Mouse (Mus musculus) MEL (cell line): Measurements from ENCODE around the gene Gm20458. TPM values are rescaled to one million over a fixed set of nuclear protein-coding genes. Genes with fewer than 3 reads are reported as not detected.

Experiments used
- DNase-seq: peaks from one replicate; pipeline ENCODE4 v3.0.0; 2011; ENCODE audit warnings: low read depth, low spot score
- H3K27ac ChIP-seq: 2 replicates; pipeline ENCODE4 v1.5.1; 2012; ENCODE audit warnings: low read depth, mild to moderate bottlenecking, control low read depth, low read length, moderate library complexity; ENCODE audit not compliant: control insufficient read depth
- H3K27me3 ChIP-seq, 2 experiments: fragments of 150-350 bp in 1 of 2; sonication (generic) in 1 of 2; 2 replicates each; pipeline ENCODE4 v1.6.1; 2012; ENCODE audit warnings: low read length in 2 of 2, mild to moderate bottlenecking in 2 of 2, improper control_type of control experiment in 1 of 2, moderate library complexity in 1 of 2; ENCODE audit not compliant: insufficient read depth in 2 of 2, control insufficient read depth in 1 of 2
- H3K36me3 ChIP-seq, 2 experiments: 2 replicates each; pipeline ENCODE4 v1.6.1; 2012 to 2014; ENCODE audit warnings: low read length in 2 of 2, improper control_type of control experiment in 1 of 2, inconsistent platforms in 1 of 2, mild to moderate bottlenecking in 1 of 2; ENCODE audit not compliant: insufficient read depth in 2 of 2, control insufficient read depth in 1 of 2
- H3K4me1 ChIP-seq, 2 experiments: fragments of 150-350 bp in 1 of 2; sonication (generic) in 1 of 2; 2 replicates each; pipeline ENCODE4 v1.6.1; 2012; ENCODE audit warnings: low read length in 2 of 2, improper control_type of control experiment in 1 of 2, mild to moderate bottlenecking in 1 of 2; ENCODE audit not compliant: insufficient read depth in 2 of 2, control insufficient read depth in 1 of 2
- H3K4me3 ChIP-seq, 2 experiments: fragments of 150-350 bp in 1 of 2; sonication (generic) in 1 of 2; 2 replicates each; pipeline ENCODE4 v1.5.1; 2012; ENCODE audit warnings: low read depth in 2 of 2, low read length in 2 of 2, mild to moderate bottlenecking in 2 of 2, moderate library complexity in 2 of 2, control low read depth in 1 of 2, improper control_type of control experiment in 1 of 2; ENCODE audit not compliant: control insufficient read depth in 1 of 2, insufficient read depth in 1 of 2
- H3K79me2 ChIP-seq: 2 replicates; pipeline ENCODE4 v1.6.1; 2012; ENCODE audit warnings: mild to moderate bottlenecking, low read length, moderate library complexity; ENCODE audit not compliant: control insufficient read depth, poor library complexity, insufficient read depth
- H3K9ac ChIP-seq: 2 replicates; pipeline ENCODE4 v1.6.1; 2012; ENCODE audit warnings: low read depth, mild to moderate bottlenecking, control low read depth, low read length, moderate library complexity; ENCODE audit not compliant: control insufficient read depth, poor library complexity, severe bottlenecking
- H3K9me3 ChIP-seq: fragments of 150-350 bp; sonication (generic); replicated peaks from 2 replicates; pipeline ENCODE4 v1.6.1; 2012; ENCODE audit warnings: mild to moderate bottlenecking, low read length, improper control_type of control experiment, moderate library complexity; ENCODE audit not compliant: insufficient read depth
- CHD1 ChIP-seq: IDR thresholded peaks from 2 replicates; pipeline ENCODE4 v1.6.1; 2012; ENCODE audit warnings: low read depth, mild to moderate bottlenecking, inconsistent platforms, low read length, improper control_type of control experiment
- CTCF ChIP-seq, 3 experiments: IDR thresholded peaks in 2 of 3; conservative IDR thresholded peaks in 1 of 3; 2 replicates each; pipeline ENCODE4 v1.5.1; 2011 to 2012; ENCODE audit warnings: low read length in 3 of 3, low read depth in 2 of 3, mild to moderate bottlenecking in 2 of 3, improper control_type of control experiment in 1 of 3, inconsistent platforms in 1 of 3, mixed read lengths in 1 of 3, moderate library complexity in 1 of 3; ENCODE audit not compliant: control insufficient read depth in 1 of 3, insufficient read depth in 1 of 3, poor library complexity in 1 of 3, severe bottlenecking in 1 of 3
- GATA1 ChIP-seq: IDR thresholded peaks from 2 replicates; pipeline ENCODE4 v1.6.1; 2011; ENCODE audit warnings: low read depth, low read length, improper control_type of control experiment
- HCFC1 ChIP-seq: IDR thresholded peaks from 2 replicates; pipeline ENCODE4 v1.6.1; 2012; ENCODE audit warnings: low read depth, mild to moderate bottlenecking, inconsistent platforms, low read length, improper control_type of control experiment, moderate library complexity
- JUND ChIP-seq: IDR thresholded peaks from 2 replicates; pipeline ENCODE4 v1.6.1; 2011; ENCODE audit warnings: low read depth, mild to moderate bottlenecking, improper control_type of control experiment, low read length
- MAZ ChIP-seq: IDR thresholded peaks from 2 replicates; pipeline ENCODE4 v1.6.1; 2012; ENCODE audit warnings: low read depth, mild to moderate bottlenecking, inconsistent platforms, low read length, improper control_type of control experiment
- MXI1 ChIP-seq: IDR thresholded peaks from 2 replicates; pipeline ENCODE4 v1.6.1; 2011; ENCODE audit warnings: mild to moderate bottlenecking, low read depth, low read length, improper control_type of control experiment
- MYB ChIP-seq: IDR thresholded peaks from 2 replicates; pipeline ENCODE4 v1.6.1; 2011; ENCODE audit warnings: mild to moderate bottlenecking, low read depth, low read length, improper control_type of control experiment
- MYC ChIP-seq: IDR thresholded peaks from 2 replicates; pipeline ENCODE4 v1.6.1; 2011; ENCODE audit warnings: low read depth, mild to moderate bottlenecking, low read length, improper control_type of control experiment, moderate library complexity
- NELFE ChIP-seq: IDR thresholded peaks from 2 replicates; pipeline ENCODE4 v1.6.1; 2011; ENCODE audit warnings: low read depth, low read length, improper control_type of control experiment
- RCOR1 ChIP-seq: IDR thresholded peaks from 2 replicates; pipeline ENCODE4 v1.6.1; 2012; ENCODE audit warnings: low read depth, mild to moderate bottlenecking, inconsistent platforms, low read length, improper control_type of control experiment
- TAL1 ChIP-seq: IDR thresholded peaks from 2 replicates; pipeline ENCODE4 v1.6.1; 2012; ENCODE audit warnings: mild to moderate bottlenecking, inconsistent platforms, low read length, moderate library complexity, mixed read lengths
- TCF12 ChIP-seq: IDR thresholded peaks from 2 replicates; pipeline ENCODE4 v1.6.1; 2014; ENCODE audit warnings: low read depth, mild to moderate bottlenecking, inconsistent platforms, low read length, improper control_type of control experiment, moderate library complexity
- UBTF ChIP-seq: IDR thresholded peaks from 2 replicates; pipeline ENCODE4 v1.6.1; 2012; ENCODE audit warnings: low read depth, mild to moderate bottlenecking, inconsistent platforms, low read length, improper control_type of control experiment, moderate library complexity, borderline replicate concordance; ENCODE audit not compliant: insufficient read depth
- ZKSCAN1 ChIP-seq: IDR thresholded peaks from 2 replicates; pipeline ENCODE4 v1.6.1; 2012; ENCODE audit warnings: low read depth, mild to moderate bottlenecking, inconsistent platforms, low read length, improper control_type of control experiment, moderate library complexity
- ZMIZ1 ChIP-seq: IDR thresholded peaks from 2 replicates; pipeline ENCODE4 v1.6.1; 2012; ENCODE audit warnings: low read depth, mild to moderate bottlenecking, inconsistent platforms, low read length, improper control_type of control experiment, moderate library complexity
- polyA plus RNA-seq, 2 experiments: library from polyadenylated mRNA; stranded (reverse) in 1 of 2; unstranded in 1 of 2; fragments of >175 nt in 1 of 2; fragments of >200 nt in 1 of 2; gene quantifications; 2 replicates each; pipeline versions ENCODE4 v1.2.1 to v1.2.4; 2012; ENCODE audit warnings: low replicate concordance in 2 of 2, low read depth in 1 of 2; ENCODE audit not compliant: insufficient read length in 2 of 2, insufficient read depth in 1 of 2, missing spikeins in 1 of 2
- total RNA-seq: library from RNA; depleted of rRNA; stranded (reverse); fragments of 300-350 nt; gene quantifications from 2 replicates; pipeline ENCODE4 v1.2.3, GENCODE M21; 2012

Gm20458 gene
- total and polyA plus RNA-seq, 3 experiments, result 1.0 to 19.2 TPM; not detected in 1

GRCm38 (mm10) chr2:164504919-164505318 is 44.2 kb downstream of the Gm20458 start:
- H3K27me3 ChIP-seq, result no peaks in the 10 kb centered on the region
- TF ChIP-seq TAL1 (no peak), CTCF (IDR thresholded peaks at IDR 0.05 in 2 of 3, conservative IDR thresholded peaks at IDR 0.05 in 1 of 3; ENCODE audit: control insufficient read depth in 1 of 3, insufficient read depth in 1 of 3, low read depth in 2 of 3, low read length in 3 of 3, poor library complexity in 1 of 3, severe bottlenecking in 1 of 3) (peak in 2 of 3 experiments; percentile 20 to 31; a peak in 3 of 6 replicates), ZKSCAN1 (no peak), HCFC1 (no peak), NELFE (no peak), MAZ (no peak), UBTF (no peak), CHD1 (no peak)
- no peaks in the 10 kb centered on the region for H3K4me1 ChIP-seq
- H3K9ac ChIP-seq, result no peak overlapping the region
- no peak overlapping the region for H3K27ac ChIP-seq
- H3K9me3 ChIP-seq, result no peaks in the 10 kb centered on the region
- DNase-seq, result no peak
- peaks cover 0 to 16% of the 10 kb centered on the region in 2 experiments; a peak in 2 of 4 replicates for H3K36me3 ChIP-seq
- H3K4me3 ChIP-seq, result no peak overlapping the region
- no peaks in the 10 kb centered on the region for H3K79me2 ChIP-seq

DNA sequence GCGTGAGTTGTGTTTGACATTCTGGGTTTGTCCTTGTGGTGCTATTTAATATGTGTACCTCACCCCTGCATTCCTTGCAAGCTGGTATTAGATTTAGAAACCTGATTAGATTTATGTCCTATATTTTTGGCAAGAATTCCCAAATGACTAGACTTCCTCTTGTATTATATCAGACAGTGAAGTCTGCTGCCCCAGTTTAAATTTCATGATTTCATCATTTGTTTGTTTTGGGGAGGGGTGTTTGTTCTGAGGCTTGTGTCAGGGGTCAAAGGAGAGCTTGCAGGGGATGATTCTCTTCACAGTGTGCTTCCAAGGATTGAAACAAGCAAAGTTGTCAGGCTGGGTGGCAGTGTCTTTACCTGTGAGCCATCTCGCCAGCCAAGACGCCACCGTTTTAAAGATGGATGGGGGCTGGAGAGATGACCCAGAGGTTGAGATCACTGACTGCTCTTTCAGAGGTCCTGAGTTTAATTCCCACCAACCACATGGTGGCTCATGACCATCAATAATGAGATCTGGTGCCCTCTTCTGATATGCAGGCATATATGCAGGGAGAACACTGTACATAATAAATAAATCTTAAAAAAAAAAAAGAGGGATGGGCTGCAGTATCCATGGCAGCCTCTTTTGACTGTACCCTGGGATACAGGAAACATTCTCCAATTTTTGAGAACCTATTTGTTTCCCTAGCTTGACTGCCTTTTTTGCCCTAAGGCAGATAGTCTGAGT is 45.0 kb downstream of the Gm20458 start:
- no peak overlapping the region for H3K27ac ChIP-seq
- no peaks in the 10 kb centered on the region for H3K27me3 ChIP-seq
- H3K36me3 ChIP-seq, result peaks cover 0 to 16% of the 10 kb centered on the region in 2 experiments; a peak in 2 of 4 replicates
- no peak overlapping the region for H3K4me3 ChIP-seq
- DNase-seq, result no peak
- no peaks in the 10 kb centered on the region for H3K4me1 ChIP-seq
- H3K9ac ChIP-seq, result no peak overlapping the region
- H3K79me2 ChIP-seq, result no peaks in the 10 kb centered on the region
- no peaks in the 10 kb centered on the region for H3K9me3 ChIP-seq
- TF ChIP-seq MYB (no peak), ZMIZ1 (no peak), MYC (no peak), TCF12 (no peak), HCFC1 (no peak), JUND (no peak), MXI1 (no peak), RCOR1 (no peak), GATA1 (no peak)
